Mouse (Mus musculus) adrenal gland, adult 18-20 months (tissue): ENCODE results near the gene Cib3. TPM values are rescaled to one million over a fixed set of nuclear protein-coding genes. Genes with fewer than 3 reads are reported as not detected.

ENCODE experiments used
- total RNA-seq, 2 experiments: library from RNA; stranded (reverse); gene quantifications; 1 replicate in 1 of 2; 2 replicates in 1 of 2; pipeline ENCODE4 v1.2.3; 2021

The Cib3 gene
- total RNA-seq, 2 experiments from 2014 or later = not detected

Other genes starting within 250 kb of the Cib3 start
- 10 to 100 TPM in 1 of 2 experiments, 1 to 10 TPM in 1; 9.5 to 15.5 TPM for gene Cyp4f18, start 203.2 kb downstream of the Cib3 start, total RNA-seq
- gene Olfr372, start 171.6 kb downstream of the Cib3 start, total RNA-seq = not detected
- not detected for gene Olfr373, start 129.7 kb downstream of the Cib3 start, total RNA-seq
- not detected for gene Olfr374, start 105.8 kb downstream of the Cib3 start, total RNA-seq
- 100 to 1,000 TPM; 210 to 289 TPM for gene Tpm4, start 77.9 kb downstream of the Cib3 start, total RNA-seq
- 10 to 100 TPM; 51.2 to 69.1 TPM for gene Rab8a, start 51.6 kb downstream of the Cib3 start, total RNA-seq
- not detected for gene Hsh2d, start 23.2 kb downstream of the Cib3 start, total RNA-seq
- gene Gm11034, start 799 bp upstream of the Cib3 start, total RNA-seq = not detected
- gene Fam32a, start 6.9 kb upstream of the Cib3 start, total RNA-seq = 10 to 100 TPM; 48.6 to 71.9 TPM
- 10 to 100 TPM; 52.6 to 55.4 TPM for gene Ap1m1, start 27.2 kb upstream of the Cib3 start, total RNA-seq
- 10 to 100 TPM in 1 of 2 experiments, 1 to 10 TPM in 1; 4.1 to 11.3 TPM for gene Gm10282, start 92.4 kb upstream of the Cib3 start, total RNA-seq
- 10 to 100 TPM; 44.4 to 68.3 TPM for gene Klf2, start 106.2 kb upstream of the Cib3 start, total RNA-seq
- gene Eps15l1, start 208.6 kb upstream of the Cib3 start, total RNA-seq = 10 to 100 TPM; 48.5 to 54.1 TPM
- 1 to 10 TPM; 3.9 to 5.3 TPM for gene Calr3, start 231.0 kb upstream of the Cib3 start, total RNA-seq
- 10 to 100 TPM in 1 of 2 experiments, 1 to 10 TPM in 1; 6.6 to 10.5 TPM for gene 1700030K09Rik, start 231.0 kb upstream of the Cib3 start, total RNA-seq